Mouse (Mus musculus) neural tube, embryonic 15.5 days (tissue): ENCODE measurements at regions not wholly inside any gene's neighbourhood (a gene's known extent, or its start where the extent isn't known, plus 50 kb on each side); places are given as distances from the start of the nearest gene placed in this dataset.

Source experiments
- ATAC-seq: fragments of 200-750 bp; cut with Nextera tagmentation; 2 replicates; pipeline ENCODE4 v1.8.0; 2017; ENCODE audit warnings: mild to moderate bottlenecking, moderate TSS enrichment, moderate library complexity; ENCODE audit not compliant: low FRiP score
- H3K27ac ChIP-seq: fragments of 300-500 bp; sonication (generic); replicated peaks from 2 replicates; pipeline ENCODE4 v1.5.1; 2015; ENCODE audit warnings: mild to moderate bottlenecking, inconsistent platforms
- H3K27me3 ChIP-seq: fragments of 300-500 bp; sonication (generic); replicated peaks from 2 replicates; pipeline ENCODE4 v1.6.1; 2015; ENCODE audit warnings: inconsistent platforms
- H3K36me3 ChIP-seq: fragments of 300-500 bp; sonication (generic); 2 replicates; pipeline ENCODE4 v1.6.1; 2015; ENCODE audit warnings: inconsistent platforms
- H3K4me1 ChIP-seq: fragments of 300-500 bp; sonication (generic); 2 replicates; pipeline ENCODE4 v1.6.1; 2015; ENCODE audit warnings: inconsistent platforms
- H3K4me2 ChIP-seq: fragments of 300-500 bp; sonication (generic); 2 replicates; pipeline ENCODE4 v1.6.1; 2015; ENCODE audit warnings: inconsistent platforms, mild to moderate bottlenecking, moderate library complexity
- H3K4me3 ChIP-seq: fragments of 300-500 bp; sonication (generic); replicated peaks from 2 replicates; pipeline ENCODE4 v1.5.1; 2015; ENCODE audit warnings: mild to moderate bottlenecking, inconsistent platforms
- H3K9ac ChIP-seq: fragments of 300-500 bp; sonication (generic); replicated peaks from 2 replicates; pipeline ENCODE4 v1.6.1; 2015; ENCODE audit warnings: mild to moderate bottlenecking, inconsistent platforms
- H3K9me3 ChIP-seq: fragments of 300-500 bp; sonication (generic); replicated peaks from 2 replicates; pipeline ENCODE4 v1.6.1; 2016; ENCODE audit warnings: inconsistent platforms
- WGBS: fragments of 180-500 bp; shearing (Covaris S2); methylation state at CpG from one replicate; pipeline ENCODE4 v1.1.7; 2015; ENCODE audit warnings: mixed read lengths; 5-methylcytosine and 5-hydroxymethylcytosine counted together

DNA sequence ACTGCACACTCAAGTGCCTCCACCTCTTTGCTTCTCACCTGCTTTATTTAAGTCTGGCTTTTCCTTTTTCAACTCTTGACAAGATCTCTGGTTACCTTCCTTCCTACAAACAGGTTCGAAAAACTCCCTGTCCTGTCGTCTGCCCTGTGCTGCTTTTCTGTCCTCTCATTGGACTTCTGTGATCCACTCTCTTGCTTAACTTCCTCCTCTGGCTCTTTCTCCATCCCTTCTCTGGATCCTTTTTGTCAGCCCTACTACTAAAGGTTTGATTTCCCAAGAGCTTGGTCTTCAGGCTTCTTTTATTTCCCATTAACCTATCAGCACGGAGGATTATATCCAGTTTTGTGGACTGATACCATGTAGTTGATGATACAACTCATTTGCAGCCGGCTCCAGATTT lies 149.8 kb downstream of the Satb1 start:
- Histone ChIP-seq H3K27ac (no peak overlapping the region), H3K4me2 (no peak overlapping the region), H3K9ac (no peak overlapping the region), H3K4me3 (no peak overlapping the region), H3K9me3 (no peaks in the 10 kb centered on the region), H3K27me3 (no peaks in the 10 kb centered on the region), H3K4me1 (no peaks in the 10 kb centered on the region), H3K36me3 (no peaks in the 10 kb centered on the region)
- ATAC-seq, result no peak
- 92% methylated on average over 4 of the region's 4 CpGs for WGBS

- H3K4me3 ChIP-seq, result no peak overlapping the region
- 70% methylated on average over 3 of the region's 3 CpGs for WGBS
- no peaks in the 10 kb centered on the region for H3K4me1 ChIP-seq
- H3K27me3 ChIP-seq, result no peaks in the 10 kb centered on the region
- H3K27ac ChIP-seq, result no peak overlapping the region
- ATAC-seq, result no peak
- no peak overlapping the region for H3K9ac ChIP-seq
- no peaks in the 10 kb centered on the region for H3K36me3 ChIP-seq
- H3K4me2 ChIP-seq, result no peak overlapping the region
- H3K9me3 ChIP-seq, result no peaks in the 10 kb centered on the region
These were observed 150.7 kb downstream of the Satb1 start for GRCm38 (mm10) chr17:51682368-51682767.

DNA sequence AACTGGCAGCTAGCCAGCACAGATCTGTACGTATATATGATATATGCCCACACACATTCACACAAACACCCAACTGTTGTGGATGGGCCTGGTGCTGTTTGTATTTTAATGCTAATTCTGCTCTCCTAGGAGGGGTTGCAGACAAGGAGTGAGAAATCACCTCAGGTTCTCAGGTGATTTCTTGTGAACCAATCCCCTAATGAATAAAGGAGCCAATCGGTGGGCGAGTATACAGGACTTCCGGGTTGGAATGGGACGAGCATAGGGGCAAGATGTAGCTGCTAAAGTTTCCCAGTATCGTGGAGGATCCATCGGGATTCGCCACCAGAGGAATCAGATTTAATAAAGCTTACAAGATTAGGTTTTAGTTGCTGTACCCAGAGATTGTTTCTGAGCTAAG lies 155.6 kb downstream of the Satb1 start:
- H3K4me1 ChIP-seq, result no peaks in the 10 kb centered on the region
- no peak overlapping the region for H3K4me2 ChIP-seq
- no peak for ATAC-seq
- WGBS, result 92% methylated on average over 8 of the region's 8 CpGs
- no peak overlapping the region for H3K27ac ChIP-seq
- H3K9me3 ChIP-seq, result no peaks in the 10 kb centered on the region
- H3K27me3 ChIP-seq, result no peaks in the 10 kb centered on the region
- no peak overlapping the region for H3K4me3 ChIP-seq
- no peak overlapping the region for H3K9ac ChIP-seq
- H3K36me3 ChIP-seq, result no peaks in the 10 kb centered on the region

DNA sequence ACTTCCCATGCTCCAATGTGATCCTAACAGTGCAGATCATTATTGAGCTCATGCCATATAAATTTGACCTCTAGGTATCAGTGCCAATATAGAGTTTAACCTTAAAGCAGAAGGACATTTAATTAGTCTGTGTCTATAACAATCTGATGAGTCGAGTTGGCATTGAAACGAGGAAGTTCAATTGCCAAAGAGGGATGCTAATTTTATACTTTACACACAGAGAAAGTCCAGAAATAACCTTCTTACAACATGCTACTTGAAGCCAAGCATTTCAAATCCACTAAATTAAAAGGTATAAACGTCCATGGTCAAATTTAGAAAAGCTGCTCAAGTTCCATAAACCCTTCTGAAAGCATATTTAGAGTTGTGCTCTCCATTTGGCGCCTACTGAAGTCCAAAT lies 174.7 kb downstream of the Satb1 start:
- H3K9me3 ChIP-seq, result no peaks in the 10 kb centered on the region
- H3K4me3 ChIP-seq, result no peak overlapping the region
- no peak overlapping the region for H3K9ac ChIP-seq
- WGBS, result 85% methylated on average over 4 of the region's 4 CpGs
- H3K4me1 ChIP-seq, result no peaks in the 10 kb centered on the region
- no peak for ATAC-seq
- no peaks in the 10 kb centered on the region for H3K27me3 ChIP-seq
- H3K36me3 ChIP-seq, result no peaks in the 10 kb centered on the region
- no peak overlapping the region for H3K4me2 ChIP-seq
- no peak overlapping the region for H3K27ac ChIP-seq

GRCm38 (mm10) chr17:51653881-51654280 lies 179.2 kb downstream of the Satb1 start:
- H3K27ac ChIP-seq, result no peak overlapping the region
- H3K4me1 ChIP-seq, result no peaks in the 10 kb centered on the region
- H3K9me3 ChIP-seq, result no peaks in the 10 kb centered on the region
- no peak for ATAC-seq
- no peak overlapping the region for H3K4me3 ChIP-seq
- WGBS, result 87% methylated on average over 3 of the region's 3 CpGs
- no peaks in the 10 kb centered on the region for H3K36me3 ChIP-seq
- no peak overlapping the region for H3K4me2 ChIP-seq
- no peak overlapping the region for H3K9ac ChIP-seq
- no peaks in the 10 kb centered on the region for H3K27me3 ChIP-seq

DNA sequence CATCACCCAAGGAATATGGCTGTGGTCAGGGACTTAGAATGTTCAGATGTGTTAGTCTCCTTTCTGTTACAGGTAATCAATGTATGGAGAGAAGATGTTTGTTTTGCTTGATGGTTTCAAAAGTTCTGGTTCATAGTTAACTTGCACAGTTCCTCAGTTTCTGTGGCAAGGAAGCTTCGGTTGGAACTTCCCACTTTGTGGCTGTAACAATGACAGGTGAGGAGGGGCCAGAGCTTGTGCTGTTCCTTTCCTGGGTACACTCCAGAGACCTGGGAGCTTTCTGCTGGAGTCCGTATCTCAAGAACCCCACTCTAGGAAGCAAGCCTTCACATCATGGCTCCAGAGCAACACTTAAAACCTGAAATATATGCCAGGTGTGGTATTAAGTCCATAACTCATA lies 181.2 kb downstream of the Satb1 start:
- Histone ChIP-seq H3K36me3 (no peaks in the 10 kb centered on the region), H3K27me3 (no peaks in the 10 kb centered on the region), H3K4me3 (no peak overlapping the region), H3K27ac (no peak overlapping the region), H3K9me3 (no peaks in the 10 kb centered on the region), H3K4me2 (no peak overlapping the region), H3K4me1 (no peaks in the 10 kb centered on the region), H3K9ac (no peak overlapping the region)
- no peak for ATAC-seq
- 84% methylated on average over 2 of the region's 2 CpGs for WGBS

GRCm38 (mm10) chr17:51649213-51649815 lies 183.8 kb downstream of the Satb1 start:
- H3K4me2 ChIP-seq, result no peak overlapping the region
- no peaks in the 10 kb centered on the region for H3K36me3 ChIP-seq
- H3K27ac ChIP-seq, result no peak overlapping the region
- H3K27me3 ChIP-seq, result no peaks in the 10 kb centered on the region
- H3K9me3 ChIP-seq, result no peaks in the 10 kb centered on the region
- WGBS, result 87% methylated on average over 12 of the region's 12 CpGs
- ATAC-seq, result no peak
- no peaks in the 10 kb centered on the region for H3K4me1 ChIP-seq
- no peak overlapping the region for H3K9ac ChIP-seq
- no peak overlapping the region for H3K4me3 ChIP-seq

DNA sequence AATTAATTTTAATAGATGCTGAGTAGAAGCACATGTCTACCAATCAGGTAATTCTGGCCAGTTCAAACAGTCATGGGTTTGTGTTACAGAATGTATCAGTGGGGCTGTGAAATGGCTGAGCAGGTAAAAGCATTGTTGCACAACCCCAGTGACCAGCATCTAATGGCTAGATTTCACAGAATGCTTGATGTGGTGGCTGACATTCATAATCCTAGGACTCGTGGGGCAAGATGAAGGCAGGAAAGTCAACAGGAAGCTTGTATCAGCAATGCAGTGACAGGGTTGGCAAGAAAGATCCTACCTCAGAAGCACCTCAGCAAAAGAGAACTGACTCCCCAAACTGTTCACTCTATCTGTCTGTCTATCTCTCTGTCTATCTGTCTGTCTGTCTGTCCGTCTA lies 186.7 kb downstream of the Satb1 start:
- Histone ChIP-seq H3K27me3 (no peaks in the 10 kb centered on the region), H3K4me2 (no peak overlapping the region), H3K4me1 (no peaks in the 10 kb centered on the region), H3K36me3 (no peaks in the 10 kb centered on the region), H3K27ac (no peak overlapping the region), H3K9ac (no peak overlapping the region), H3K9me3 (no peaks in the 10 kb centered on the region), H3K4me3 (no peak overlapping the region)
- 82% methylated on average over 2 of the region's 2 CpGs for WGBS
- no peak for ATAC-seq

- ATAC-seq, result no peak
- H3K27ac ChIP-seq, result no peak overlapping the region
- 87% methylated on average over 1 of the region's 1 CpGs for WGBS
These were observed 187.2 kb downstream of the Satb1 start for GRCm38 (mm10) chr17:51645866-51646265.

DNA sequence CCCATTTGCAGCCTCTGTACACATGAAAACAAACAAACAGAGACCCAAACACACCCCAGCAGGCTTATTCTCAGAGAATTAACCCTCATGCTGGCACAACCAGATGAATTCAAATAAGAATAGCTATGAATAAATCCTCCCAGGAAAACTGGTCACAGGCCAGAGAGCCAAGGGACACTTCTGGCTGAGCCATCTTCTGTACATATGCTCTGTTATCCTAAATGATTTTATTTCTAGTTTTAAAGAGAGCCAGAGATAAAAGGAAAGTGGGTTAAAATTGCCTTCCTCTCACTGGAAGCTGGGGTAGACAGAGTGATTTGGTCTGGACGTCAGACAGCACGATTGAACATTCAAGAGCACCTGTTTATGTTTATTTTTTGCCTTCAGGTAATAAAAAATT lies 190.4 kb downstream of the Satb1 start:
- no peaks in the 10 kb centered on the region for H3K27me3 ChIP-seq
- no peak overlapping the region for H3K4me3 ChIP-seq
- H3K4me2 ChIP-seq, result no peak overlapping the region
- no peak overlapping the region for H3K27ac ChIP-seq
- H3K36me3 ChIP-seq, result no peaks in the 10 kb centered on the region
- H3K4me1 ChIP-seq, result no peaks in the 10 kb centered on the region
- H3K9me3 ChIP-seq, result no peaks in the 10 kb centered on the region
- H3K9ac ChIP-seq, result no peak overlapping the region
- ATAC-seq, result no peak
- WGBS, result 68% methylated on average over 2 of the region's 2 CpGs

More at GRCm38 (mm10) chr17:51645866-51646265, 187.2 kb downstream of the Satb1 start:
- no peak overlapping the region for H3K9ac ChIP-seq
- H3K27me3 ChIP-seq, result no peaks in the 10 kb centered on the region
- H3K4me1 ChIP-seq, result no peaks in the 10 kb centered on the region
- H3K9me3 ChIP-seq, result no peaks in the 10 kb centered on the region
- H3K4me3 ChIP-seq, result no peak overlapping the region
- H3K4me2 ChIP-seq, result no peak overlapping the region
- no peaks in the 10 kb centered on the region for H3K36me3 ChIP-seq

GRCm38 (mm10) chr17:51635913-51636312 lies 197.2 kb downstream of the Satb1 start:
- H3K27ac ChIP-seq, result no peak overlapping the region
- no peaks in the 10 kb centered on the region for H3K9me3 ChIP-seq
- no peaks in the 10 kb centered on the region for H3K36me3 ChIP-seq
- H3K4me3 ChIP-seq, result no peak overlapping the region
- H3K9ac ChIP-seq, result no peak overlapping the region
- H3K27me3 ChIP-seq, result no peaks in the 10 kb centered on the region
- H3K4me2 ChIP-seq, result no peak overlapping the region
- 95% methylated on average over 4 of the region's 4 CpGs for WGBS
- H3K4me1 ChIP-seq, result peaks cover 4% of the 10 kb centered on the region; the same call in 1 of the 2 replicates
- no peak for ATAC-seq

DNA sequence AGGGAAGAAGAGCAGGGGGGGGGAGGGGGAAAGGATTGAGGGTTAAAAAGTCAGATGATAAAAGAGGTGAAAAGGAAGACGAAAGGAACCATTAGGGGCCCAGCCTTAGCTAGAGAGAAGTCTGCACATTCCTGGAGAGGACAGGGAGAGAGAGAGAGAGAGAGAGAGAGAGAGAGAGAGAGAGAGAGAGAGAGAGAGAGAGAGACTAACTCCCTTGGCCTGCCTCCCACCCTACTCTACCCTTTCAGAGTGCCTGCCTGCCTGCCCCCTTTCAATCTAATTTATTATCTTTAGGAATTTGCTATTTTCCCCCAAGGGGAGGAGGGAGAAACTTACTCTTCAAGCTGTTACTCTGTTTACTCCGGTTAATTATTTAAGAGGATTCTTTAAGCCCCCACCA lies 201.5 kb downstream of the Satb1 start:
- 21% methylated on average over 2 of the region's 2 CpGs for WGBS

GRCm38 (mm10) chr17:51620528-51620927 lies 212.6 kb downstream of the Satb1 start:
- H3K27me3 ChIP-seq, result no peaks in the 10 kb centered on the region
- no peak overlapping the region for H3K9ac ChIP-seq
- H3K27ac ChIP-seq, result no peak overlapping the region
- H3K4me3 ChIP-seq, result no peak overlapping the region
- WGBS, result 43% methylated on average over 3 of the region's 3 CpGs
- no peaks in the 10 kb centered on the region for H3K36me3 ChIP-seq
- ATAC-seq, result peak; percentile 73; the same call in 1 of the 2 replicates
- H3K4me2 ChIP-seq, result no peak overlapping the region
- H3K4me1 ChIP-seq, result no peaks in the 10 kb centered on the region
- H3K9me3 ChIP-seq, result no peaks in the 10 kb centered on the region

More for the DNA sequence above, 201.5 kb downstream of the Satb1 start:
- Histone ChIP-seq H3K9ac (no peak overlapping the region), H3K9me3 (no peaks in the 10 kb centered on the region), H3K4me2 (no peak overlapping the region), H3K36me3 (no peaks in the 10 kb centered on the region), H3K27me3 (no peaks in the 10 kb centered on the region), H3K27ac (no peak overlapping the region), H3K4me1 (peaks cover 4% of the 10 kb centered on the region; the same call in 1 of the 2 replicates), H3K4me3 (no peak overlapping the region)
- 0 out of 2 replicates have a peak, but pooled peaks have one; percentile 36 for ATAC-seq
